Mouse (Mus musculus) heart, adult 9 months (tissue): ENCODE data around the gene Usp45.

Experiments
- DNase-seq, 2 experiments: peaks; one replicate each; pipeline ENCODE4 v3.0.0; 2022; ENCODE audit warnings: low spot score in 2 of 2

Usp45 gene

DNA sequence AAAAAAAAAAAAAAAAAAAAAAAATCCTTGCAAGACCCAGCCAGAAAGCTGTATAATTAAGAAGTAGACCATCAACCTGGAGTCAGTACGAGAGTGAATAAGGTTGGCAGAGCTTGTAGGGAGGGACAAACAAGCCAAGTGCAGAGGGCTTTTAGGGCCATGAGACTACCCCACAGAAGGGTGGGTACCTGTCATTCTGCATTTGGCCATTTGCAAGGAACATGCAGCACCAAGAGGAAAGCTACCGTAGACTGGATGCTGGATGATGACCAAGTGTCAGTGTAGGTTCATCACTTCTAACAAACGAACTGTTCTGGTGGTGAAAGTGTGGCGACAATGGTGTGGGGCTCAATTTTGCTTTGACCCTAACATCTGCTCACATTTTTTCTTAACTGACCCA lies 22.9 kb downstream of the Usp45 start:
- DNase-seq, result no peak

DNA sequence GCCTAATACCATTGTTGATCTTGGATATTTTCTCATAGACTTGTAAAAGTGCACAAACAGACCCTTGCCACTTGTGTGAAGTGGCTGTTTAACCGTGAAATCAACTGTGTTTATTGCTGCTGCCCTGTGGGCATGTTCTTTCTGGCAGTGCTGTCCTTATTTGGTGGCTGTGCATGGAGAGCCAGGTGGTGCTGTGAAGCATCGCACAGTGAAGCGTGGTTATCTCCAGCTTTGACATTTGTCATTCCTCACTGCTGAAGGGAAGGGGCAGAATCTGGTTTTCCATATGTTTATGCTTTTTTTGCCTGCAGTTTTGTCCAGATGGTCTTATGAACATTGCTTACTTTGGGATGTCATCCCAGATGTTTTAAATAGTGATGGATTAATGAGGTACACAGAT lies 26.7 kb downstream of the Usp45 start:
- no peak for DNase-seq

DNA sequence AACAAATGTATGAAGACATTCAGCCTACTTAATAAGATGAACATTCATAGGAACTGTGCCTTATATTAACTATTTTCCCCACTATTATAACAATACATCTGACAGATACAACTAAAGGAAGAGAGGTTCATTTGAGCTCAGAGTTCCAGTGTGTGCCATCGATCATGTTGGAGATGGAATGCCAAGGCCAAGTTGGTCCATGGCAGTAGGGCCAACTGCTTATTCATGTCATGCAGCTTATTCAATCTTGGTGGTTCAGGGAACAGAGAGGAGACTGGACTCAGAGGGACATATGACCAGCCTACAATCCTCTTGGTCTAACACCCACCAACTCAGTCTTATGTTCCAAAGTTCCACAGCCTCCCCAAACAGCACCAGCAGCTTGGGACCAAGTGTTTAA lies 34.1 kb downstream of the Usp45 start:
- no peak for DNase-seq

DNA sequence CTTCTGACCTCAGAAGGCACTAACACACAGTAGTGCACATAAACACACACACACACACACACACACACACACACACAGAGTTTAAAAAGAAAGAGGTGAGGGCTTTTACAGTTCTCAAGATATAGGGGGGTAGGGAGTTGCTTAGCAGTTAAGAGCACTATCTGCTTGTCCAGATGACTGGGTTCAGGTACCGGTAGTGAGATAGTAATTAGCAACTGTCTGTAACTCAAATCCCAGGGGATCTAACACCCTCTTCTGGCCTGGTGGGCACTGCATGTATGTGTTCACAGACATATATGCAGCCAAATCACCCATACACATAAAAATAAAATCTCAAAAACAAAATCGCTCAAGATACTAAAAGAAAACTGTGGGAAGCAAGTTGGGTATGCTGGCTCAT lies 34.7 kb downstream of the Usp45 start:
- DNase-seq, result no peak

DNA sequence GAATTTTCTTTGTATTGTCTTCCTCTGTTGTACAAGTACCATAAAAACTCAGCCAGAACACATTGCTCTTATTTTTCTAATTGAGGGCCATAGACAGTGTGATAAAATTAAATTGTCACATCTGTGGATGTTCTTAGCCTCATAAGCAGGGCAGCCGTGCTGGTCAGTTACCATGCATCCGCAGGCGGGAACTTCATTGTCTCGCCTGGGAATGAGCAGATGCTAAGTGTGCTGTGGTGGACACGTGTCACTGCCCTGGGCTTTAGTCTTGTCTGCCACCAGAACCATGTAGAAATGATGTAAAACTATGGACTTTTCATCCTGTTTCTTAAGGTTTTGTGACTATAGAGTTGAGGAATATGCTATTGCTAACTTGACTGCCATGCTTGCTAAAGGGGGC lies 40.2 kb downstream of the Usp45 start:
- no peak for DNase-seq

DNA sequence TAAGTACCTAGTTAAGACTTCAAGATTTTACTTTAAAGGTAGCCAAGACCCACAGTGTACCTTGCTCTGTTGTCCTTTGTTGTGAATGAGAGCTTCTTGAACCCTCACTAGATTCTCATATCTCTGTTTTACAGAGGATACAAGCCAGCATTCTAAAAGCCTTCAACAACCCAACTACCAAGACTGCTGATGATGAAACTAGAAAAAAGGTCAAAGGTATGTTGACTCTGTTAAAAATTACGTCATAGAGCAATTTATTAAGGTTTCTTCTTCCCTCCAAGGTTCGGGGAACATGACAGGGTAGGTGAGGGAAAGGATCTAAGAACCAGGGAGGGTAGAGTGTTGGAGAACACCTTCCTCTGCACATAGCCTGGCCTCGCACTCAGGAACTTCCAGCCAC lies 43.7 kb downstream of the Usp45 start:
- no peak for DNase-seq

DNA sequence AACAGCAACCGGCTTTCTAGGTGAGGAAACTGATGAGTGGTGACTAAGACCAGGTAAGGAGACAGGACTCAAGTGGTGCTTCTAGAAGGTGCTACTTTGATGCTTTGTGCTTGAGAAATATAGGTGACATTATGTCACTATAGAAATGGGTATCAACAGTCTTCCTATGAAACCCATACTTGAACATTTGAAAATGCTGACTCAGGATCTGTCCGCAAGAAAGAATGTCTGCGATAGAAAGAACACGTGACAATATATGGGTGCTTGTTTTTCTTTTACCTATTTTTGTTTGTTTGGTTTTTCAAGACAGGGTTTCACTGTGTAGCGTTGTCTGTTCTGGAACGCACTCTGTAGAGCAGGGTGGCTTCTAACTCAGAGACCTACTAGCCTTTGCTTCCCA lies 45.7 kb downstream of the Usp45 start:
- no peak for DNase-seq

DNA sequence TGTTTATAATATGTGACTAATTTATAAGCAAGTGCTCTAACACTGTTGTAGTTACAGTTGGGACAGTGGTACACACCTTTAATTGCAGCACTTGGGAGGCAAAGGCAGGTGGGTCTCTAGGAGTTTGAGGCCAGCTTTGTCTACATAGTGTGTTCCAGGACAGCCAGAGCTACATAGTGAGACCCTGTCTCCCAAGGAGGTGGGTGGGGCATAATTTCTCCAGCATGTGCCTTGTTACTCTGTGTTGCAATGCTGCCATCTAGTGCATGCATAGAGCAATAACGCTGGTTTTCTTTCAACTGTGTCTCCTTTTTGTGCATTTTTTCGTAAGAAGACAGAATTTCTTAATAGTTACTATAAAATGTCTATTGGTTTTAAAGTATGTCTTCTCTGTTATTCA lies 47.1 kb downstream of the Usp45 start:
- DNase-seq, result peak; percentile 3 to 14

DNA sequence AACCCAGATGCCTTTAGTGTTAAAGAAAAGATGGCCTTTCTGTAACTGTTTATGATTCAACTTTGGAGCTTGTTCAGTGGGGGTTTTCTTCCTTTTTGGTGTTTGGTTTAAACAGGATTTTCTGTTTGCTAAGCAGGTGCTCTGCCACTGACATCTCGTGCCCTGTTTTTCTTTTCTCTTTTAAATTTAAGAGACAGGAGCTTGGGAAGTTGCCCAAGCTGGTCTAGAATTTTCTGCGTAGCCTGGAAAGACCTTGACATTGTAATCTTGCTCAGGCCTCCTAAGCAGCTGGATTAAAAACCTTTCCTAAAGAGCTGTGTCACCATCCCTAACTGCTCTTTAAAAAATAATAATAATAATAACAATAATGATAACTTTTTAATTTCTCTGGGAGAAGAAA lies 59.7 kb downstream of the Usp45 start:
- no peak for DNase-seq

DNA sequence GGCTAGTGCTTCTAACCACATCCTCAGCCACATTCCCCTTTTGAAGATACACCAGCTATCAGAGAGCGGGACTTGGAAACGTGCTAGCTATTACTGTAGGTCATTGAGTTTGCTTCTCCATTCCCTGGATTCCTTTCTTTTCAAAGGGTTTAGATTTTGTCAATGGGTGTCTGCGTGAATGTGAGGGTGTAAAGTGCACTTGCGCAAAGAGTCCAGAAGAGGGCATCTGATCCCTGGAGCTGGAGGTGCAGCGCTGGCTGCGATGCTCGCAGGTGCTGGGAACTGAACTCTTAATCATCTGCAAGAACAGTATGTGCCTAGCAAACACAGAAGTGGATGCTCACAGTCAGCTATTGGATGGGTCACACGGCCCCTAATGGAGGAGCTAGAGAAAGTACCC lies 65.9 kb downstream of the Usp45 start:
- DNase-seq, result no peak

DNA sequence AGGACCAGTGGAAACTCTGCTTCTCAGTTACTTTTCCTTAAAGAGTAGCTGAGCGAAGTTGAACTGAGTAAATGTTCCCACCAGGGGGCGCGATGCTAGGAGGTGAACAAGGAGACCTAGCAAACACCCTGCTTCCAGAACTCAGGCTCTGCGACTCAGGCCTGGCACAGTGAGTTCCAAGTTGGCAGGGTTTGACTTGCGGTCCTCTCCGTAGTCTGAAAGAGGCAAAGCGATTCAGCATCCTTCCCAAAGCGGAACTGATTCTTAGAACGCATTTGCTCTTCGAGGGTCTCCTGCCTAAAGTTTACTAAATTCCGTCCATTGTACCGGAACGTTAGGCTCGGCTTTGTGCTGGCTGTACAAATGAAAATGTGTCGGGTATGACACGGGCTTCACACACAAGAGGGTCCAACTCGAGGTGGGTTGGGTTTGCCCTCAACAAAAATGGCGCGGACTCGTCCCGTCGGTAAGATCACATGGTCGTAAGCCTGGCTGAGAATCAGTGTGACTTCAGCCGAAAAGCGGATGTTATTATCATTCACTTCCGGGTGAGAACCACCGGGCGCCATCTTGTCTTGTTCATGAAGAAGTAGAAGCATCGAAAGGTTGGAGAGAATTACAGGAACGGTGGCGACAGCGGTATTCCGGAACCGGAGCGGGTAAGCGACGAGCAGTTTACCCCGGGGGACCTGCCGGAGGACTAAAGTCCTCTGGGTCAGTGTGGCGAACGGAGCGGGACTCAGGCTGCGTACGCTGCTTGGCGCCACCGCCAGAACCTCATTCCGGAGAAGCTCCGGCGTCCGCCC lies 80.7 kb downstream of the Usp45 start, which contains the start of gene Pnisr:
Pnisr (plus strand) TSS at position 103 of the 806 bp plus-strand sequence.
- DNase-seq, result peak; percentile 91 to 96

DNA sequence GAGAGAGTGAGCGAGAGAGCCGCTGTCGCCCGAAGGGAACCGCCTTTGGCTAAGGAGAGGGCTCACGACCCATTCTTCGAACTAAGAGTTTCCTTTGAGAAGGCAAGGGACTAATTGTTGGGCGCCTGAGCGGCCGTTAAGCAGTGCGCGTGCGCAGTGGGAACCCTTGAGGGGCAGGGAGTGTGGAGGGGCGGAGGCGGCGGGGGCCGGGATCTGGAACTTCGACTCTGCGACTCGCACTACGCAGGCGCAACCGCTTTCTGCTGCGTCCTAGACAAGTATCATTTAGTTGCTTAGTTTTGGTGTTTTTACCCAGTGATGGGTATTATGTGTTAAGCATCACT lies 81.3 kb downstream of the Usp45 start:
- DNase-seq, result peak; percentile 86 to 89

DNA sequence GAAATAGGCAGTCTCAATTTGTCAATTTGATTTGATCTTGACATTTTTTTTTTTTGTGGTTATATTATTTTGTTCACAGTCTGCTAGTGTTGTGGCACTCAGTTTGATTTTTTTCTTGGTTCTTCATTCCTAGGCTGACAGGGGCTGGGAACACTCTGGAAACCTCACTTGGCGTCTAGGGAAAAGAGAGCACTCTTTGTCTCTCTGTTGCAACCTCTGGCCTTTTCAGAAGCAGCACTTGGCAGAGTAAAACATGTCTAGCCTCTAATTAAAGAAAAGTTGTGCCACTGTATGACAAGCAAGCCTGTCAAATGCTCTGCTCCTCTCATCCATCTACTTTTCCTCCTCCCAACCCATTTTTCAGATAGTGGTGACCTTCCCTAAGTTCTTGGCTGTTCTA lies 90.5 kb downstream of the Usp45 start:
- DNase-seq, result no peak

DNA sequence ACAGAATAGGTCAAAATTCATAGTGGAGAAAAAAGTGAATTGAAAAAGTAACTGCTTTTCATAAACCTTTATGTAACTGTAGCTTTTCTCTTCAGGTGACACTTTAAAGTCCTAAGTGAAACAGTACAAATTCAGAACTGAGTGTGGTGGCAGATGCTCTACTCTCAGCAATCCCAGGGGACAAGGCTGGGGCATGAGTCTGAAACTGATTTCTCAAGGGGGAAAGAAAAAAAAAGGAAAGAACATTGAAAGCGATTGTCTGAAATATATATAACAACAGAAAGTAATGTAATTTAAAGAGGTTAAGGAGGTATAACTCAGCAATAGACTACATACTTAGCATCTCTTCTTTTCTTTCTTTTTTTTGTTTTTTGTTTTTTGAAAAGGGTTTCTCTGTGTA lies 98.3 kb downstream of the Usp45 start:
- DNase-seq, result no peak

DNA sequence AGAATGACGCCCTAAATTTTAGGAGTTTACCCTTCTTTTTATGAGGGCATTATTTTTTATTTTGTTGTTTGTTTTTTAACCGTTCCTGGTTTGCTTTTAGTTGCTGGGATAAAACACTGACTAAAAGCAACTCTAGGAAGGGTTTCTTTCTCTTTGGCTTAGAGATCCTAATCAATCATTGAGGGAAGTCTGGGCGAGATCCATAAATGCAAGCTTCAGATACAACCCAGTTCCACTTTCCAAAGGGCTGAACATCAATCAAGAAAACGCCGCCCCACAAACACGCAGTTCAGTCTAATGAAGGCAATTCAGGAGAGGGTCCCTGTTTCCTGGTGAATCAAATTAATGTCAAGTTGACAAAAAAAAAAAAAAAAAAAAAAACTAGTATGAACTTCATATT lies 111.8 kb downstream of the Usp45 start:
- no peak for DNase-seq

DNA sequence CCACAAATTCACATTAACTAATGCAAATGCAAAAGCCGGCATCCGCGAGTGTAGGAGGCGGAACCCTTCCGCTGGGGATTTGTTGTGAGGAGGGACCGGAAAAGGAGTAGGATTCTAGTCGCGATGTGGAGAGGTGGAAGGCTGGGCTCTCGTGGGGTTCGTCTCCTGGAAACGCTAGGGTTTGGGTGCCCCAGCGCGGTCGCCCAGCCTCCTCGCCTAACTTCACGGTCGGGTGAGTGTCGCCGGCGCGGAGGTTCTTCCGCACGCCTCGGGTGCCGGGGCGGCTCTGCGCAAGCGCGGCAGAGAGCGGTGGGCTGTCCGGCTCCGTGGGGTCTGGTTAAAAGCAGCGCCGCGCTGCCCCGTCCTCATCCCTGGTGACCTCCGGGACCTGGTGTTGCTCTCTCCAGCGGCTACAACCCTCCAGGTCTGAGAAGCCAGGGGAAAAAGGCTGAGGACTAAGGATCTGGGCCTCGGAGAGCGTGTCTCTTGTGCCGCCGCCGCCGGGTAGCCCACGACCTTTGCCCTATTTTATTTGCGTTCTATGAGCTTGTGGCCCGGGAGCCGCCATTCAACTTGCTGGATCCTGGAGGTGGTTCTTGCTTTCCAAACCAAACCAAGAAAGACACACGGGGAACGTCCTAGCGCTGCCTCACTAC lies 112.7 kb downstream of the Usp45 start, which contains the start of gene Coq3:
Coq3 (plus strand) TSS at position 109 of the 656 bp plus-strand sequence.
- DNase-seq, result peak; percentile 74 to 77

DNA sequence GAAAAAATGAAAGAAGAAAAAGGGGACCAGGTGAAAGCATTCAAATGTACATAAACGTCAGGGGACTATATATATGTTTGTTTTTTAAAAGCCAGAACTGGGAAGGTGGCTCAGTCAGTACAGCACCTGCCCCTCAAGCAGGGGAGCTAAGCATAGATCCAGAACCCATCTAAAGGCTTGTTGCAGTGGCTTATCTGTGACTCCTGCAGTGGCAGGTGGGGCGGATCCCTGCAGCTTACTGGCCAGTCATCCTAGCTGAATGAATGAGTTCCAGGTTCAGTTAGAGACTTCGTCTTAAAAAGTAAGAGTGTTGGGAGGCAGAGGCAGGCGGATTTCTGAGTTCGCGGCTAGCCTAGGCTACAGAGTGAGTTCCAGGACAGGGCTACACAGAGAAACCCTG lies 115.8 kb downstream of the Usp45 start:
- no peak for DNase-seq

DNA sequence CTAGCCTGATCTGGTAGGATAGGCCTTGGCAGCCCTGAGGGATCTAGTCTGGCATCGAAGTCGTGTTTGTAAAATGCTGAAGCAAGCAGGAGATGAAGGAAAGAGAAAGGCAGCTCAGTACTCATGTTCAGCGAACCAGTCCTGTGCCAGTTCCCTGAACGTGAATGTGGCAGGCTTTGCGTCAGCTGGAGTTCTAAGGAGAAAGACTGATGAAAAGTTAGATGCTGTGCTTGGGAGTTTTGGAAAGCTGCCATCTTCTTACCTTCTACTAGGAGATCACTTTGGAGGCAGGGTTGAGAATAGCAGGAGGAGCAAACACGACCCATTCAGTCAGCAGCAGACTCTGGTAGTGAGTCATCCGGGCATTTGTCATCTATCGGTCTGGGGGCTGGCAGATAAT lies 118.9 kb downstream of the Usp45 start:
- DNase-seq, result no peak
